Mouse (Mus musculus) heart, postnatal 4 days (tissue): Measurements from ENCODE around the gene AY074887. TPM values are rescaled to one million over a fixed set of nuclear protein-coding genes. Genes with fewer than 3 reads are reported as not detected.
A peak's percentile ranks its signal among the peaks of the same experiment; 100 is the strongest.
"Not testable (repeated sequence)": the region's sequence is repeated elsewhere in the genome, so short reads cannot be mapped to it uniquely, and the experiment has no call there.

ENCODE experiments used
- DNase-seq: peaks from one replicate; pipeline ENCODE4 v3.0.0; 2021
- total RNA-seq, 2 experiments: library from RNA; stranded (reverse); gene quantifications; 2 replicates each; pipeline ENCODE4 v1.2.3; 2021

Gene AY074887
- total RNA-seq = not detected

DNA sequence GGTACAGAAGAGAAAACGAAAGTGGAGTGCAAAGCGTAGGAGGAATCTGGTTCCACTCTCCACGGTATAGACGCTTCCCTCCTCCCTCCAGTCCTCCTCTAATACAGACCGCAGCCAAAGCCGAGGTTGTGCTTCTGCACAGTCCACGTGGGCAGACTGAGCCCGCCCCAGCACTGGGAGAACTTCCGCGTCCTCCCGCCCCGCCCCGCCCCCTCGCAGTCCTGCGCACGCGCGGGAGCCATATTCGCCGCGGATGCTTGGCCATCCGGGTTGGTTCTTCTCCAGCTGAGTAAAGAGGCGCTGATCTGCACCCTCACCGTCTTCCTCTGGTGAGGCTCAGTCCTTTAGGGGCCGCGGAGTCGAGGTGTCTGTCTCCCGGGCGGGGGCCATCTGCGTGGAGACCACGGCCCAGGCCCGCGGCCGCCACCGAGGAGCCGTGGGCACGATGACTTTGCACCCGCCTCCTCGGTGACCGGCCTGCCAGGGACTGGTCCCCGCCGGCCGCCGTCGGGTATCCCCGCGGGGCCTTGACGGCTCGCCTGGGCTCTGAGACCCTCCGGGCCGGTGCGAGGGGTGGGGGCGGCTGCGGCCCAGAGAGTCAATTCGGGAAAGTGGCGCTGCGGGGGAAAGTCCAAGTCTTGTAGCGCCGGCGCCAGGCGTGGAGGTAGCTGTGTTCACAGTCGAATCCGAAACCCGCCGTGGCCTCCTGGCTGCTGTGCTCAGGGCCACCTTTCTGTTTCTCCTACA lies at the start of gene AY074887, which contains the start of gene Psma4:
Gene AY074887 (minus strand): TSS at position 424 of the 747 bp plus-strand sequence.
Gene Psma4 (plus strand): TSS at position 216 of the 747 bp plus-strand sequence.
- DNase-seq = peak; percentile 95

DNA sequence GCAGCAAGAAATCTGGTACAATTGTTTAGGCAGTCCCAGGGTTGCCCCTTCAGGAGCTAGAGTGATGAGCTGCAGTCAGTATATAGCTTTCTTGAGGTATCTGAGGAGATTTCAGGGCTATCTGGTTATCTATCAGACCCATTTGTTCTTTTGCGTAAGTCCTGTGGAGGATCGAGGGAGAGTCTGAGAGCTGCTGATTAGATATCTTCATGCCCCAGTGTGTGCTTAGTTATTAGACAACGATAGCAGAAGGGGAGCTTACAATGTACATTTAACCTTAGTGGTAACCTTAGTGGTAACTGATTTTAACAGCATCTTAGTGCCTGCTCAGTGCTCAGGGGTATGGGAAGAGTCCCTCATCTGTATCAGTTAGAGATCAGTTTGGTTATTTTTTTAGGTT lies 44.8 kb upstream of the AY074887 start:
- no peak for DNase-seq

DNA sequence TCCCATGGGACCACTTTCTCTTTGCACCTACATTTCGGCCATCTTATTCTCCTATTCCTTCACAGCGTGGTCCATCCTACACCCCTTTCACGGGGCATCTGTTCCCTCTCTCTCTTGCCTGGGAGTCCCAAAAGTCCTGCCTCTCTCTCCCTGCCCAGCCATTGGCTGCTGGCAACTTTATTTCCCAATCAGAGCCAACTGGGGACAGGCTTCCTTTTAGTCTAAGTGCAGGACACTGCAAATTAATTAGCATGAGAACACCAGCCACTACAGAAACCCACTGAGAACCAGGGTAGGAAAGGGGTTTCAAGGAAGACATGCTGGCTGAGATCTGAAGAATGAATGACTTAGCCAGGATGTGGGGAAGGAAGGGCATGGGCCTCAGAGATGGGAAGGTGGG lies 43.6 kb upstream of the AY074887 start:
- DNase-seq = no peak

DNA sequence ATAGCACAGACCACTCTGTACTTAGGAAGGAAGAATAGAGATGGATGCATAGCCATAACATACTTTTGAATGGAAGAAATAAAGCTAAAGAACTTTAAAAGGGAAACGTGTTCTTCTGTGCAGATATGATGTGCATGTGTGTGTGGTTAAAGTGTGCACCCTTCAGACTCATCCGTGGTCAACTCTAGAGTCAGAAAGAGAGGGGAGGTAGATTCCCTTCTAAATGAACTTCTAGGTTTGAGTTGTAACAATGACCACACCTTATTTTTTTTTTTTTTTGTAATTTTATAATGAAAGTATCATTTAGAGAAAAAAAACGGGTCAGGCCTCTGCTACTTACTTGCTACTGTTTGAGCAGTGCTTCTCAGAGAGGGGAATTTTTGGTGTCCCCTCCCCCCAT lies 39.6 kb upstream of the AY074887 start:
- DNase-seq = no peak

DNA sequence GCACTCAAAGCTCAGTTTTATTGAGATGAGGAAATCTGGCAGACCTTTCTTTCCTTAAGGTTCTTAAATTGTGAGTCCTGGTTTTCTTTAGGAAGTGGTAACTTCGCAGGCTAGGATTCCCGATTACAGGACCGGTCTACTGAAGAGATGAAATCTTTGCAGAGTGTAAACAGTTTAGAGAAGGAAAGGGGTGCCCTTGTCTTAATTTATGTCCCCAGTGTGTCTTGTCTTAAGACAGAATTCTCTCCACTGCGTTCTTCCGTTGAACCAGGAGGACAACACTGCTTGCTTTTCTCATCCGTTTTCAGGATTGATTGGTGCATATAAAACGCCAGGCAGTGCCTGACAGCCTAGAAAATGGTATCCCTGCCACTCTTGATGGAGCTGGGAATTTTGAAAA lies 31.6 kb upstream of the AY074887 start:
- DNase-seq = no peak

DNA sequence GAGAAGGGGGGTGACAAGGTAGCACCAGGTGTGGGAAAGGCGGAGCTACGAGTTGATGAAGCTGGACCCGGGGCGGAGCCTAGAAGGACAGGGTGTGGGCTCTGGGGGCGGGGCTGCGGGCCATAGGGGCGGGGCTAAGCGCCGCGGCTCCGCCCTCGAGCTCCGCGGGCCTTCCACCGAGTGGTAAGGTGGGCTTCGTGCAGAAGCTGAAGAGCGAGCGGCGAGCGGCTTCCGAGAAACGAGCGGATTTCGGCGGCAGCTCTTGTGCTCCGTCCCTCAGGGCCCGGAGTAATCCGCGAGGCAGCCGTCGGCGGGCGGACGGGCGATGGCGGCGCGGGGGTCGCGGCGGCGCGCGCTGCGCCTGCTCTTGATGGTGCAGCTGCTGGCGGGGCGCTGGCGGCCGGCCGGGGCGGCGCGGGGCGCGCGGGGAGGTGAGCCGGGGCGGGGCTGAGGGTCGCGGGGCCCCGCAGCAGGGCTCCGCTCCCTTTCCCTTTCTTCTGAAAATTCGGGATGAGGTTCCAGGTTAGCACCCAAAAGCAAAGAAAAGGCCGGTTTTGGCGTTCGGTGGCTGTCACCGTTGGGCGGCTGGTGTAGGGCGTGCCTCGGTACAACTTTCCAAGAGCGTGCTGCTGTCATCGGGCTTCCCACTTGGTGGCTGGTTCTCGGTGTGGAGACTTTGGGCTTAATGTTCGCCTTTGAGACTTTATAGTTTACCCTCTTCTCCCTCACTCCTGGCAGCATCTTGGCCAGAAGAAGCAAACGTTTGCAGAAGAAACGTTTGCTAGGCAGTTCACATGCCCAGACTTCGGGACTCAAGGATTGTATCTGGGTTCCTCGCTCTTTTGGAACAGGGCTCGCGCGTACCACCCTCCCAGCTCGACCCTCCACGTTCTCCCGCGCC lies 30.7 kb upstream of the AY074887 start:
- DNase-seq = peak; percentile 13

DNA sequence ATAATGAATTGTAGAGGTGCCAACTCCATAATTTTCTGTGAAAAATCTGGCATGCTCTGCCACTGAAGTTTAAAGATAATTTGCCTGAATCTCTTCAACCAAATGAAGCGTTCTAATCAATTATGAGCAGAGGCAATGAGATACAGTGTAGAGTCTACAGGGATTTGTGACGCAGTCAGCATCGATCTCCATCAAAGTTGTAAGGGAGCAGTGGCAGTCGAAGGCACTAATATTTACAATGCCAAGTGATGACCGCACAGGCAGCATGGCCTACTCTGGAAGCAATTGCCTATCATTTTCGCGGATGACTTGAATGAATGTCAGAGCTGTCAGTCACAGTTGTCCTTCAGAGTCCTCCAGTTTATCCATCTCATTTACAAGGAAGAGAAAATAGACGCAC lies 29.9 kb upstream of the AY074887 start, which contains the start of gene Chrna5:
Gene Chrna5 (plus strand): TSS at position 207 of the 400 bp plus-strand sequence.
- no peak for DNase-seq

DNA sequence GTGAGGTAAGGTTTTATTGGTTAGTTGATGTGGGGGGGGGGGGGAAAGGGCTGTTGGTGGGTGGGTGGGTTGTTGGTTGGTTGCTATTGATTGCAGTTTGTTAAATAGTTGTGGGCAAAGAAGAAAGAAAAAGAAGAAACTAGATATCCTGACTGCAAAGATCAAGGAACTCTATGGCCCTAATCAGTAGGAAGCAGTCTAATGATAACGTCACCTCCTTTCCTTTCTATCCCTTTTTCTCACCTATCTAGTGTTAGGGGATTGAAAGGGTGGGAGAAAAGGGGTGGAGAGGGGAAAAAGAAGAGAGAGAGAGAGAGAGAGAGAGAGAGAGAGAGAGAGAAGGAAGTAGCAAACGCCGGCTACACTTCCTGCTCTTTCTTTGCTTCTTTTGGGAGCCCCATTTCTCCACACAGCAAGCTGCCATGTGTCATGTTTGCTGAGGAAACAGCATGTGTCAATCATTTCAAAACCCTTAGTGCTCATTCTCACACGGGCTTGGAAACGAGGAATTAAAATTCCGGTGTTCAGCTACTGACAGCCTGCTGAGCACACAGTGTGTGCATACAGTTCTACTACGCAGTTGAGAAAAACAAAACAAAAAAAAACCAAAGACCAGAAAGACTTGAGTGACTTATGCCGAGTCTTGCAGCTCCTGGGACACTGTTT lies 19.3 kb upstream of the AY074887 start:
- no peak for DNase-seq

DNA sequence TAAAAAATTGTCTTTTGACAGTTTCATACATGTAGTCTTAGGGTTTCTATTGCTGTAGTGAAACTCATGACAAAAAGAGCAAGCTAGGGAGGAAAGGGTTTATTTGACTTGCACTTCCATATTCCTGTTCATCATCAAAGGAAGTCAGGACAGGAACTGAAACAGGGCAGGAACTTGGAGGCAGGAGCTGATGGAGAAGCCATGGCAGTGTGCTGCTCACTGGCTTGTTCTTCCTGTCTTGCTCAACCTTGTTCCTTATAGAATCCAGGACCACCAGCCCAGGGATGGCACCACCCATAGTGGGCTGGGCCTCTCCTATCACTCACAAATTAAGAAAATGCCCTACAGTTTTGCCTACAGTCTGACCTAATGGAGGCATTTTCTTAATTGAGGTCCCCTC lies 12.9 kb upstream of the AY074887 start:
- DNase-seq = no peak

DNA sequence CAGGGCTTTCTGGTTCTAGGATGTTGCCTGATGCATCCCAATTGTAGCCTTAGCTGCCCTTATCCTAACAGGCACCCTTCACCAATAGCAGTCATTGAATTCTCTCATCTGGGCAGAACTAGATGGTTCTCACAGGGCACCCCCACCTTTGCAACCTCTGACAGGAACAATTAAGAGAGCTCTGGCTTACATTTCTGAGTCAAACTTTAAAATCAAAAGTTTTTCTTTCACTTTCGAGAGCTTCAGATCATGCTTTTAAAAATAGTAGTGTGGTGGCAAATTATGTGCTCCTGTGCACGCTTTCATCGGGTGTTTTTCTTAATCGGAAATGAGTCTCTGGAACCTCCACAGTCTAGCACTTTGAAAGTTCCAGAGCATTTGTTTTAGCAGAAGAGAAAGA lies 10.3 kb upstream of the AY074887 start:
- no peak for DNase-seq

DNA sequence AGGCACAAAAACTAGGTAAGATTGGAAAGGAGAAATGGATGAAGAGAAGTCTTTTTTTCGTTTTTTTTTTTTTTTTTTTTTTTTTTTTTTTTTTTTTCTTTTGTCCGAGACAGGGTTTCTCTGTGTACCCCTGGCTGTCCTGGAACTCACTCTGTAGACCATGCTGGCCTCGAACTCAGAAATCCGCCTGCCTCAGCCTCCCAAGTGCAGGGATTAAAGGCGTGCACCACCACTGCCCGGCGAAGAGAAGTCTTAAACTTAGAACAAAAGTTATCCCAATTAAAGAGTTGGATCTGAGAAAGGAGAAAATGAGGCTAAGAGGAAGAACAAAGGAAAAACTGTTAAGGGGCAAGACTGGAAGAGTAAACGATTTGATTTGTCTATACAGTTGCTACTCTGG lies 636 bp downstream of the AY074887 start:
- not testable (repeated sequence) for DNase-seq

DNA sequence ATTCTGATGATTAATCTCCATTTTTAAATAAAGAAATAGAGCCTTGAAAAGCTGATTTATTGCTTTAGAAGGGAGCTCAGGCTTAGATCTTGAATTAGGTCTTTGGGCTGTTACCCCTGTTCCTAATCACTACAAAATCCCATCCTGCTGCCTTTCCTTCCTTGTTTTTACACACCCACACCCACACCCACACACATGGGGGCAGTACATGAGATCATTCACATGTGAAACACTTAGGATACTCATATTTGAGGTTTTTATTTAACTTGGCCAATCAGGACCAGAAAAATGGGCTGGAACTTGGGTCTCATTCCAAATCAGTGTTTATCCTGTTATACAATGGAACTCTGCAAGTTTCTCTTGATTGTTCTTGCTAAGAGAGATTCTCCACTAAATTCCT lies 1.3 kb downstream of the AY074887 start:
- DNase-seq = no peak

DNA sequence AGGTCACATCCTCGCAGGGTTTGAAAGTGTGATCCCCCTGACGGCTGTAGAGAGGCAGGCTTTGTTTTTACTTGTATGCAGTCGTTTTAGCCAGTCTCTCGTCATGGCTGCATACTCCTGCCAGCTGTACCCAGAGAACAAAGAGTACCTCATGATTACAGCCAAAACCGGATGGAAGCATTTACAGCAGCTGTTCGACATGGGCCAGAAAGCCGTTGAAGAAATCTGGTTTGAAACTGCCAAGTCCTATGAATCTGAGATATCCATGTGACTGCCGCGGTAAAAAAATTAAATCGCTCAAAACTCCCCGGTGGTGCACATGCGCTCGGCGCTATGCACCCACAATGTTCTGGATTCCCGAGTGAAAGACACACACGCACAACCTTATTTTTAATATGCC lies 4.5 kb downstream of the AY074887 start:
- no peak for DNase-seq

DNA sequence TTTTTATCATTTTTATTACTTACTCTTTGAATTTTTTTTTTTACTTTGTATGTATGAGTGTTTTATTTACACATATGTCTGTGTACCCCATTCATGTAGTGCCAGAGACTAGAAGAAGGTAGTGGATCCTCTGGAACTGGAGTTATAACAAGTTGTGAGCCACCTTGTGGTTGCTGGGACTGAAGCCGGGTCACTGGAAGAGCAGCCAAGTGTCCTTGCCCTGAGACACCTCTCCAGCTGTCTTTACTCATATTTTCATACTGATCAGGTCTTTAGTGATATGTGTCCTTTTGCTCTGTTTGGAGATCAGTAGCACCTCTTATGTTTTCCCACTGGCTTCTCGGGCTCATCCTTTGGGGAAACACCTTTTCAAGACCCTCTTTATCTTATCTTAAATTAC lies 6.3 kb downstream of the AY074887 start:
- no peak for DNase-seq

DNA sequence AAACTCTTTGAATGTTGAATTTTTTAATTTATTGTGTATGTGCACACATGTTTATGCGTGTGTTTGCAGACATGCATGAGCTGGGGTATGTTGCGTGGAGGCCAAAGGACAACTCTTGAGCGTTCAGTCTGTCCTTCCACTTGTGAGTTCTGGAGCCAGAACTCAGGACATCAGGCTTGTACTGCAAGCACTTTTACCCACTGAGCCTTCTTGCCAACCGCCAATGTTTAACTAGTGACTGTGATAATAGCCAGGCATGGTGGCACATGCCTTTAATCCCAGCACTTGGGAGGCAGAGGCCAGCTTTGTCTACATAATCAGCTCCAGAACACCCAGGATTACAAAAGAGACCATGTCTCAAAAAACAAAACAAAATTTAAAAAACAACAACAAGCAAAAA lies 8.7 kb downstream of the AY074887 start:
- DNase-seq = no peak

DNA sequence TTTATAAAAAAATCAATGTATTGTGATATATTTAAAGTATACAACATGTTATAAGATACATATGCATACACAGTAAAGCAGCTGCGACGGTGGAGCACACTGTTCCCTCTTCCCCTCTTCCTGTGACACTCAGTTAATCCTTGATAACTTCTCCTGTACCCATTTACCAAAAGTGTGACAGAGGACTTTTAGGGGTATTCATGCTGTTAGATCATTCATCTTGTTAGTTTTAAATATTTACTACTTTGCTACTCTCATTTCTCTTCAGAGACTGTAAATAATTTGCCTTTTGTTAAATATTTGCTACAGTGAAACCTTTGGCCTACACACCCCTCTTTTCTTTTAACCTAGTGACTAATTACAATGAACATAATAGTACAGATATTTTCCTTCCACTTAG lies 18.4 kb downstream of the AY074887 start:
- no peak for DNase-seq

DNA sequence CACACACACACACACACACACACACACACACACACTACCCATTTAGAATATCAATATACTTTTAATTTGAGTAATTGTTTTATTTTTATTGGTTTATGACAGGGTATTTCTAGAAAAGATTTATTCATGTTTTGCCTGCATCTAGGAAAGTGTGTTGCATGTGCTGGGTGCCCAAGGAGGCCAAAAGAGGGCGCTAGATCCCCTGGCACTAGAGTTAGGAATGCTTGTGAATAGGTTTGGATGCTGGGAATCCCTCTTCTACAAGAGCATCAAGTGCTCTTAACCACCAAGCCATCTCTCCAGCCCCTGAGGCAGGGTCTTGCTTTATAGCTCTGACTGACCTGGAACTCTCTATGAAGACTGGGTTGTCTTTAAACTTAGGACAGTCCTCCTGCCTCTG lies 19.0 kb downstream of the AY074887 start:
- DNase-seq = no peak

DNA sequence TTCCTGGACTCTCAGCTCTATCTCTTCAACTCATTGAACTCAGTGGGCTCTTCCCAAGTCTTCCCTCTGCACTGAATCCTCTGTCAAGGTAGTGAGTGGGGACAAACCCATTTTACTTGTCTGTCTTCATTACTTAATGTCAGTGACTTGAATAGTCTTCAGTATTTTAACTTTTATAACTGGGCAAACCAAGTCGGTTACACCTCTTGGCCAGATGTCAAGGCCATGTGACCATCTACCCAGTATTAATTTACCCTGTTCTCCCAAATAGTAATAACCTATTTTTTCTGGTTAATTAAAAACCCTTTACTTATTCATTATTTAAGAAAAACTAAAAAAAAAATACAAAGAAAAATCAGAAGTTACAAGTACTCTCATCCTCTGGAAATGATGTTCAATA lies 20.1 kb downstream of the AY074887 start:
- no peak for DNase-seq

DNA sequence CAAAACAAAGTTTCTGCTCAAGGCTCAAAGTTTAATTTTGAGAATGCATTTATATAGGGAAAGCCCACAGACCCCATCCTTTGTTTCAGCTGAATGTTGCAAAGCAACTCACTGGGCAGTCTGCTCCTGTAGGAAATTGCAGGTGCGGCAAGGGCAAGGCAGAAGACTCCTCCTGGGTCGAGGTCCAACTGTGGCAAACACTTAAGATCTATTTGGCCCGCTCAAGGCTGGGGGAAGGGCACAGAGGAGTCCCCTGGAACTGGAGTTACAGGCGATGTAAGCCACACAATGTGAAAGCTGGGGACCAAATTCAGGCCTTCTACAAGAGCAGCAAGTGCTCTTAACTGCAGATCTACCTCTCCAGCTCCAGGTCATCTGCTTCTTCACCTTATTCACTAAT lies 30.9 kb downstream of the AY074887 start:
- no peak for DNase-seq

DNA sequence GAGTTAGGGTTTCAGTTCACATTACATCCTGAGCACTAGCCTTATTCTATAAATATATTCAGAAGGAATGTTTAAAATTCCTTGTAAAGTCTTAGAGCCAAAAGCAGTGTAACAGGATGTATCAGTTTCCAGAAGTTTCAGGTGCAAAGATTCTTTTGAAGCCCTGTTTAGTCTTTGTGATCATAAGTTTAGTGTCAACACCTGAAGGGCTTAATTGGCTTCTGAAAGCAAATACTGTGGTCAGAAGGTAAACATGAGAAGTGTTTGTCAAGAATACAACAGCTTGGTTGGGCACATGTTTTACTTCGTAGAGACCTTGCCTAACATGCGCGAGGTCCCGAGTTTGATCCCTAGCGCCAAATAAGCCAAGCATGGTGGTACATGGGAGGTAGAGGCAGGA lies 32.0 kb downstream of the AY074887 start:
- DNase-seq = no peak

DNA sequence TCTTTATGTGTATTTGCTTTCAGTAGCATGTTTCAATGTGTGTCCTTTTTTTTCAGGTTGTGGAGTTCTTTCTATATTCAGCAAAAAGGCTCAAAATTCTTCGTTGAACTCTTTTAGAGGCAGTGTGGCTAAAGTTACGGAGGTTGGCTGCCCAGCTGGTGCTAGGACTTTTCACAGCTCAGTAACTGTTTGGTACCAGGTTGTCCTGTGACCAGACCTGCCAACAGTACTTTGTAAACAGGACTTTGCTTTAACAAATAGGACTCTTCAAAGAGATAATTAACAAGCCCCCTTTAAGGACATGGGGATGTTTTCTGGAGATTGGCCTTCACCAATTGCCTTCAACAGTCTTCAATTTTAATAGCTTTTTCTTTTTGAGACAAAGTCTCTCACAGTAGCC lies 32.6 kb downstream of the AY074887 start:
- no peak for DNase-seq

DNA sequence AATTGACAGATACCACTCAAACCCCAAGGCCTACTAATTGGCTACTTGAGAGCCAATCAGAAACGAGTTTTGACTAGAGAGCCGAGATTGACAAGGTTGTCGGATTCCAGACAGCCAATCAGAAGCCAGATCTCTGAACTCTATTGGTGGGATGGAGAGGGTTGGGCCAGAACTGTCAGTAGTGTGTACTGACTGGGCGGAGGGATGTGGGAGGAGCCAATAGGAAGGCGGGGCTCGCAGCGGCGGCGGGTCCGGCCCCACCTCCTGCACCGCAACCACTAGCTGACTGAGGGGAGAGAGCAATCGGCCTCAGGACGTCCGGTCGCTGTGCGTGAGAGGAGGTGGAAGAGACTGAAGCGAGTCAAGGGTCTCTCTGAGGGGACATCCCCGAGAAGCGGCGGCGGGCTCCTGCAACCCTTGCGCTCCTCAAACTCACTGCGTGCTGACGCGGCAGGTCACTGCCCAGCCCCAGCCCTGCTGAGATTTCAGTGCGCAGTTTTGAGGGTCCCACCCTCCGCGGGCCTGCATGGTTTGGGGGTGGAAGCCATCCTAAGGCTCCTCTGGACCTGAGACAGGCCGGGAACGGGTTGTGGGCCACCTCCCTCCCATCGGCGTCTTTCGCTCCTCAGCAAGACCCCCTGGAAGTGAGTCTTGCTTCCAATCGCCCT lies 33.7 kb downstream of the AY074887 start, which contains the start of gene Hykk:
Gene Hykk (plus strand): TSS at position 274 of the 668 bp plus-strand sequence.
- peak; percentile 90 for DNase-seq
